ENCODE assay signal across 8 mouse cellular contexts in genomic region chr19:43939769-43940689, GRCm38 (mm10). TPM values are rescaled to one million over a fixed set of nuclear protein-coding genes. Genes with fewer than 3 reads are reported as not detected.
DNase-seq lines count a peak whose midpoint lies in the region; ATAC-seq and TF ChIP-seq lines count a peak whose summit lies in the region.

TSS of gene Dnmbp (minus strand) at chr19:43940191.

- peak; percentile 75 for DNase-seq in 3134 (ENCODE audit: extremely low read depth, insufficient read length, low spot score)
- peak; percentile 92 to 97 for DNase-seq in adrenal gland, postnatal 36 days
- peak; percentile 90 to 95 for DNase-seq in heart, adult 2 months
- peak; percentile 83 for DNase-seq in kidney, adult 2 months
- DNase-seq in midbrain, embryonic 14.5 days, result peak; percentile 89
- peak; percentile 62 for DNase-seq in spleen, adult 12 weeks (ENCODE audit: low spot score)

- H3K9ac ChIP-seq in embryonic facial prominence, embryonic 13.5 days, result peak within 1 kb of the TSS; percentile 85
- peak within 1 kb of the TSS; percentile 88 for H3K9ac ChIP-seq in heart, adult 2 months (ENCODE audit: low read depth, low read length)
- H3K9ac ChIP-seq in limb, embryonic 13.5 days, result peak within 1 kb of the TSS; percentile 84
- H3K9ac ChIP-seq in midbrain, embryonic 14.5 days (replicated peaks; ENCODE audit: low read length), result peak within 1 kb of the TSS; percentile 78

- TF ChIP-seq CTCF in heart, adult 2 months (IDR thresholded peaks at IDR 0.05), result peak; percentile 82
- TF ChIP-seq CTCF in kidney, adult 2 months (conservative IDR thresholded peaks at IDR 0.05; ENCODE audit: insufficient read depth, insufficient read length, low read depth, low read length), result peak; percentile 59

- H3K9me3 ChIP-seq in embryonic facial prominence, embryonic 13.5 days, result no peaks in the 10 kb centered on the region
- no peaks in the 10 kb centered on the region for H3K9me3 ChIP-seq in limb, embryonic 13.5 days
- H3K9me3 ChIP-seq in midbrain, embryonic 14.5 days (ENCODE audit: control insufficient read depth, low read length), result no peaks in the 10 kb centered on the region

- TF ChIP-seq EP300 in heart, adult 2 months (IDR thresholded peaks at IDR 0.05; ENCODE audit: insufficient read depth, low read depth, low read length), result no peak

- H3K4me3 ChIP-seq in embryonic facial prominence, embryonic 13.5 days, result peak within 1 kb of the TSS; percentile 76
- H3K4me3 ChIP-seq in heart, adult 2 months, result peak within 1 kb of the TSS; percentile 79
- peak within 1 kb of the TSS; percentile 95 for H3K4me3 ChIP-seq in kidney, adult 2 months (ENCODE audit: insufficient read depth, low read depth, low read length)
- peak within 1 kb of the TSS; percentile 76 for H3K4me3 ChIP-seq in limb, embryonic 13.5 days
- H3K4me3 ChIP-seq in midbrain, embryonic 14.5 days (replicated peaks; ENCODE audit: low read depth, low read length), result peak within 1 kb of the TSS; percentile 77

- H3K27ac ChIP-seq in embryonic facial prominence, embryonic 13.5 days, result no peak within 1 kb of the TSS; the same call in 1 of the 2 replicates
- H3K27ac ChIP-seq in heart, adult 2 months, result peak within 1 kb of the TSS; percentile 72
- peak within 1 kb of the TSS; percentile 69; the same call in 1 of the 2 replicates for H3K27ac ChIP-seq in kidney, adult 2 months (ENCODE audit: insufficient read depth, low read depth, low read length)
- peak within 1 kb of the TSS; percentile 52; the same call in 1 of the 2 replicates for H3K27ac ChIP-seq in limb, embryonic 13.5 days
- peak within 1 kb of the TSS; percentile 45; the same call in 1 of the 2 replicates for H3K27ac ChIP-seq in midbrain, embryonic 14.5 days (replicated peaks; ENCODE audit: low read depth, low read length)

- peak; percentile 81; the same call in 1 of the 2 replicates for ATAC-seq in embryonic facial prominence, embryonic 13.5 days (ENCODE audit: insufficient number of reproducible peaks, insufficient read depth, low FRiP score, low TSS enrichment, low read depth)
- peak; percentile 89 for ATAC-seq in limb, embryonic 13.5 days (ENCODE audit: low FRiP score, low read depth)
- peak; percentile 83 for ATAC-seq in midbrain, embryonic 14.5 days (ENCODE audit: low FRiP score, low TSS enrichment)

- intact Hi-C loops in heart, adult 2 months (cut with DNase I), result loop anchor here (1.0 to 5.0 kb wide), 5 partner anchors 20 to 108 kb away; no protein-coding TSS in a partner anchor

- H3K4me2 ChIP-seq in embryonic facial prominence, embryonic 13.5 days, result peak within 1 kb of the TSS; percentile 74
- H3K4me2 ChIP-seq in limb, embryonic 13.5 days (replicated peaks), result peak within 1 kb of the TSS; percentile 78
- peak within 1 kb of the TSS; percentile 65 for H3K4me2 ChIP-seq in midbrain, embryonic 14.5 days (ENCODE audit: low read length)

- TF ChIP-seq POLR2A in heart, adult 2 months (IDR thresholded peaks at IDR 0.05; ENCODE audit: insufficient read depth, low read depth, low read length), result peak; percentile 16; the same call in 1 of the 2 replicates
- no peak for TF ChIP-seq POLR2A in kidney, adult 2 months (IDR thresholded peaks at IDR 0.05; ENCODE audit: low read depth, low read length)

- 4% methylated on average over 94 of the region's 94 CpGs for WGBS in embryonic facial prominence, embryonic 13.5 days
- WGBS in heart, adult 2 months, result 4% methylated on average over 79 of the region's 94 CpGs
- 4% methylated on average over 87 of the region's 94 CpGs for WGBS in kidney, adult 2 months
- WGBS in limb, embryonic 13.5 days, result 5% methylated on average over 61 of the region's 94 CpGs
- WGBS in midbrain, embryonic 14.5 days, result 4% methylated on average over 77 of the region's 94 CpGs

- H3K79me2 ChIP-seq in heart, adult 2 months (replicated peaks; ENCODE audit: control insufficient read depth, insufficient read depth, low read length), result no peaks in the 10 kb centered on the region

- H3K4me1 ChIP-seq in embryonic facial prominence, embryonic 13.5 days, result peaks cover 14% of the 10 kb centered on the region
- H3K4me1 ChIP-seq in heart, adult 2 months (ENCODE audit: control insufficient read depth, insufficient read depth, low read length), result peaks cover 5% of the 10 kb centered on the region; the same call in 1 of the 2 replicates
- H3K4me1 ChIP-seq in kidney, adult 2 months (ENCODE audit: control insufficient read depth, insufficient read depth, low read length), result peaks cover 3% of the 10 kb centered on the region
- peaks cover 18% of the 10 kb centered on the region for H3K4me1 ChIP-seq in limb, embryonic 13.5 days
- no peaks in the 10 kb centered on the region for H3K4me1 ChIP-seq in midbrain, embryonic 14.5 days (ENCODE audit: control insufficient read depth, insufficient read depth, low read length)

- no peaks in the 10 kb centered on the region for H3K27me3 ChIP-seq in embryonic facial prominence, embryonic 13.5 days
- H3K27me3 ChIP-seq in heart, adult 2 months (ENCODE audit: control insufficient read depth, insufficient read depth, low read length), result no peaks in the 10 kb centered on the region
- H3K27me3 ChIP-seq in kidney, adult 2 months (replicated peaks; ENCODE audit: control insufficient read depth, insufficient read depth, low read length), result no peaks in the 10 kb centered on the region
- no peaks in the 10 kb centered on the region for H3K27me3 ChIP-seq in limb, embryonic 13.5 days
- no peaks in the 10 kb centered on the region for H3K27me3 ChIP-seq in midbrain, embryonic 14.5 days (ENCODE audit: control insufficient read depth, insufficient read depth, low read length)

- no peaks in the 10 kb centered on the region for H3K36me3 ChIP-seq in embryonic facial prominence, embryonic 13.5 days
- H3K36me3 ChIP-seq in heart, adult 2 months (ENCODE audit: control insufficient read depth, insufficient read depth, low read length), result no peaks in the 10 kb centered on the region
- no peaks in the 10 kb centered on the region for H3K36me3 ChIP-seq in kidney, adult 2 months (ENCODE audit: control insufficient read depth, insufficient read depth, low read length)
- no peaks in the 10 kb centered on the region for H3K36me3 ChIP-seq in limb, embryonic 13.5 days
- H3K36me3 ChIP-seq in midbrain, embryonic 14.5 days (ENCODE audit: control insufficient read depth, insufficient read depth, low read length), result no peaks in the 10 kb centered on the region

RNA-seq across cellular contexts. Expression of gene Dnmbp, which starts in this region (rescaled TPM):
- 10 to 100 TPM; 12.6 to 13.3 TPM for total RNA-seq in adrenal gland, postnatal 36 days (2021)
- polyA plus RNA-seq in embryonic facial prominence, embryonic 13.5 days (2015; fragmentation: Nextera tagmentation; extraction: Ambion mirVana), result 19.9 and 20.5 TPM in 2 replicates
- 1 to 10 TPM; 8.1 to 9.8 TPM for total RNA-seq in heart, adult 2 months (2021)
- polyA plus RNA-seq in heart, adult 2 months (2012; rRNA removed), result 7.1 and 9.6 TPM in 2 replicates
- polyA plus RNA-seq in kidney, adult 2 months (2012; rRNA removed), result 13.9 and 15.5 TPM in 2 replicates
- polyA plus RNA-seq in limb, embryonic 13.5 days (2015; fragmentation: Nextera tagmentation; extraction: Ambion mirVana), result 26.7 and 27.3 TPM in 2 replicates
- 7.2 and 8.6 TPM in 2 replicates for polyA plus RNA-seq in midbrain, embryonic 14.5 days (2014; fragmentation: Nextera tagmentation; extraction: Ambion mirVana)
